Mouse (Mus musculus) heart, adult 2 months (tissue): Measurements from ENCODE around the gene Lrrfip2.

Experiments
- CTCF ChIP-seq: fragments of 200-600 bp; IDR thresholded peaks from 2 replicates; pipeline ENCODE4 v1.8.1; 2022; ENCODE audit warnings: antibody characterized with exemption, mild to moderate bottlenecking, moderate library complexity
- POLR2A ChIP-seq: fragments of 200-500 bp; IDR thresholded peaks from 2 replicates; pipeline ENCODE4 v1.6.1; 2011; ENCODE audit warnings: mild to moderate bottlenecking, low read depth, low read length, control low read depth; ENCODE audit not compliant: insufficient read depth

GRCm38 (mm10) chr9:111146216-111146798 is 28.9 kb downstream of the Lrrfip2 start:
- no peak for TF ChIP-seq CTCF
- TF ChIP-seq POLR2A, result no peak
